Mouse (Mus musculus) lung, adult 2 months (tissue): Measurements from ENCODE around the gene Fam13c.

Experiments used
- CTCF ChIP-seq: fragments of 200-500 bp; IDR thresholded peaks from 2 replicates; pipeline ENCODE4 v1.5.1; 2011; ENCODE audit warnings: mild to moderate bottlenecking, low read length, control low read depth; ENCODE audit not compliant: insufficient read depth
- POLR2A ChIP-seq: fragments of 200-500 bp; IDR thresholded peaks from 2 replicates; pipeline ENCODE4 v1.6.1; 2011; ENCODE audit warnings: low read depth, mild to moderate bottlenecking, control low read depth, low read length, borderline replicate concordance; ENCODE audit errors: extremely low read depth

GRCm38 (mm10) chr10:70498328-70498727 lies 58.0 kb downstream of the Fam13c start:
- TF ChIP-seq CTCF (no peak), POLR2A (no peak)
